Mouse (Mus musculus) megakaryocyte, embryonic 14.5 days (primary cell): Measurements from ENCODE around the gene Crocc. TPM values are rescaled to one million over a fixed set of nuclear protein-coding genes. Genes with fewer than 3 reads are reported as not detected.

Experiments used
- H3K27me3 ChIP-seq: replicated peaks from 2 replicates; pipeline ENCODE3; 2012; ENCODE audit warnings: inconsistent platforms
- H3K36me3 ChIP-seq: replicated peaks from 2 replicates; pipeline ENCODE3; 2012; ENCODE audit warnings: low read length, inconsistent platforms, mixed read lengths
- H3K4me1 ChIP-seq: 2 replicates; pipeline ENCODE4 v1.6.1; 2012; ENCODE audit warnings: inconsistent platforms
- H3K4me3 ChIP-seq: replicated peaks from 2 replicates; pipeline ENCODE3; 2012; ENCODE audit warnings: moderate library complexity, mild to moderate bottlenecking, inconsistent platforms
- H3K9me3 ChIP-seq: 2 replicates; pipeline ENCODE4 v1.6.1; 2012; ENCODE audit warnings: inconsistent platforms
- FLI1 ChIP-seq: IDR thresholded peaks from 2 replicates; pipeline ENCODE4 v1.6.1; 2012; ENCODE audit warnings: low read length, inconsistent platforms, mixed read lengths
- GATA1 ChIP-seq: IDR thresholded peaks from 3 replicates; pipeline ENCODE4 v1.6.1; 2012; ENCODE audit warnings: mixed read lengths, low read length, inconsistent platforms, borderline replicate concordance
- polyA plus RNA-seq: library from polyadenylated mRNA; stranded (reverse); fragments of >175 nt; gene quantifications from 2 replicates; pipeline ENCODE4 v1.2.3, GENCODE M21; 2012; ENCODE audit warnings: low replicate concordance; ENCODE audit not compliant: insufficient read depth

Crocc gene
- polyA plus RNA-seq, 1 experiment = 4.2 TPM

- Histone ChIP-seq H3K4me3 (no peak overlapping the region), H3K4me1 (peaks cover 43% of the 10 kb centered on the region), H3K27me3 (no peaks in the 10 kb centered on the region), H3K9me3 (peaks cover 16% of the 10 kb centered on the region), H3K36me3 (peaks cover 95% of the 10 kb centered on the region)
- TF ChIP-seq FLI1 (no peak), GATA1 (no peak)
Observed at GRCm38 (mm10) chr4:140977278-140977677, 83.1 kb downstream of the Crocc start.

GRCm38 (mm10) chr4:140975356-140975755 lies 85.0 kb downstream of the Crocc start:
- TF ChIP-seq GATA1 = no peak
- TF ChIP-seq FLI1 = no peak

GRCm38 (mm10) chr4:140974408-140974807 lies 85.9 kb downstream of the Crocc start:
- no peaks in the 10 kb centered on the region for H3K9me3 ChIP-seq
- peaks cover 97% of the 10 kb centered on the region for H3K36me3 ChIP-seq
- H3K4me3 ChIP-seq = no peak overlapping the region
- H3K27me3 ChIP-seq = no peaks in the 10 kb centered on the region
- peaks cover 57% of the 10 kb centered on the region for H3K4me1 ChIP-seq
- TF ChIP-seq FLI1 = no peak
- no peak for TF ChIP-seq GATA1

More at GRCm38 (mm10) chr4:140975356-140975755, 85.0 kb downstream of the Crocc start:
- peaks cover under 1% of the 10 kb centered on the region; the same call in 1 of the 2 replicates for H3K9me3 ChIP-seq
- H3K36me3 ChIP-seq = peaks cover 99% of the 10 kb centered on the region
- no peak overlapping the region for H3K4me3 ChIP-seq
- no peaks in the 10 kb centered on the region for H3K27me3 ChIP-seq
- H3K4me1 ChIP-seq = peaks cover 51% of the 10 kb centered on the region

GRCm38 (mm10) chr4:140971691-140972090 lies 88.7 kb downstream of the Crocc start:
- TF ChIP-seq FLI1 (no peak), GATA1 (no peak)
- peaks cover 93% of the 10 kb centered on the region for H3K36me3 ChIP-seq
- H3K4me1 ChIP-seq = peaks cover 49% of the 10 kb centered on the region
- H3K9me3 ChIP-seq = no peaks in the 10 kb centered on the region
- H3K4me3 ChIP-seq = peak overlapping the region; percentile 42
- no peaks in the 10 kb centered on the region for H3K27me3 ChIP-seq

GRCm38 (mm10) chr4:140967386-140968159 lies 92.8 kb downstream of the Crocc start:
- Histone ChIP-seq H3K36me3 (peaks cover 75% of the 10 kb centered on the region), H3K4me3 (no peak overlapping the region)

More at GRCm38 (mm10) chr4:140967386-140968159, 92.8 kb downstream of the Crocc start:
- TF ChIP-seq GATA1 (no peak), FLI1 (no peak)
- Histone ChIP-seq H3K4me1 (peaks cover 73% of the 10 kb centered on the region), H3K27me3 (no peaks in the 10 kb centered on the region), H3K9me3 (no peaks in the 10 kb centered on the region)

Other genes with a start within 250 kb of the Crocc start
- 0.02 TPM in 1 of 2 replicates, not detected in the other for gene Padi3, start 249.9 kb downstream of the Crocc start, polyA plus RNA-seq
- 0.29 TPM in 1 of 2 replicates, not detected in the other for gene Padi1, start 214.8 kb downstream of the Crocc start, polyA plus RNA-seq
- gene Padi2, start 154.2 kb downstream of the Crocc start, polyA plus RNA-seq = 3.3 and 3.8 TPM in 2 replicates
- 129 and 181 TPM in 2 replicates for gene Sdhb, start 99.3 kb downstream of the Crocc start, polyA plus RNA-seq
- gene Atp13a2, start 73.7 kb downstream of the Crocc start, polyA plus RNA-seq = 373 and 691 TPM in 2 replicates
- gene Mfap2, start 50.1 kb downstream of the Crocc start, polyA plus RNA-seq = not detected in 2 replicates
- gene Necap2, start 17.8 kb upstream of the Crocc start, polyA plus RNA-seq = 110 and 207 TPM in 2 replicates
- gene Spata21, start 27.8 kb upstream of the Crocc start, polyA plus RNA-seq = not detected in 2 replicates
- 136 and 184 TPM in 2 replicates for gene Szrd1, start 79.2 kb upstream of the Crocc start, polyA plus RNA-seq
- 9.1 and 10.9 TPM in 2 replicates for gene Fbxo42, start 87.4 kb upstream of the Crocc start, polyA plus RNA-seq
- not detected in 2 replicates for gene Rsg1, start 153.4 kb upstream of the Crocc start, polyA plus RNA-seq
- 0.64 TPM in 1 of 2 replicates, not detected in the other for gene Arhgef19, start 178.9 kb upstream of the Crocc start, polyA plus RNA-seq
- gene Epha2, start 240.7 kb upstream of the Crocc start, polyA plus RNA-seq = not detected in 2 replicates